Mouse (Mus musculus) monocyte, adult 5-6 weeks (primary cell): ENCODE results near the gene Cped1. TPM values are rescaled to one million over a fixed set of nuclear protein-coding genes. Genes with fewer than 3 reads are reported as not detected.

Experiments used
- ATAC-seq: fragments of 153-309, 156-312 bp; replicated peaks from 2 replicates; pipeline ENCODE4 v1.8.0; 2017; ENCODE audit warnings: mild to moderate bottlenecking; ENCODE audit not compliant: low TSS enrichment, insufficient number of reproducible peaks, severe bottlenecking, poor library complexity, low FRiP score
- total RNA-seq: library from RNA; stranded (forward); fragments of 200-1000, 200-491, 200-594 nt; gene quantifications from 3 replicates; pipeline ENCODE4 v1.2.3, GENCODE M21; 2017

The Cped1 gene
- total RNA-seq, 1 experiment from 2014 or later: 1.6 TPM

DNA sequence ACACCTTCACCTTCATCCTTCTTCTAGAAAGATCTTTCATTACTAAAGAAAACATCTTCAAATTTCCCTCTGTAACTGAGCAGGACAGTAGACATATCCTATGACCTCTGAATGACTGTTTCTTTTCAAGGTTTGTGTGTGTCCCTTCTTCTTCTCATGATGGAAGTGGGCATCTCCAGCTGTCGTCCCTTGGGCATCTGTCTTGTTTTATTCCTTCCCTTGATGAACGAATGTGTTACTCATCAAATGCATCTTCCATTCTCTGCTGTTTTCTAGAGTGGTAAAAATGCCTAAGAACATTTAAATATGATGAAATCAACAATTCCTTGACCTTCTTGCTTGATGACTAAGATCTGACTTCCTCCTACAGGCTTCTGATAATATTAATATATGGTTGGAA lies 7.4 kb downstream of the Cped1 start:
- no peak for ATAC-seq

DNA sequence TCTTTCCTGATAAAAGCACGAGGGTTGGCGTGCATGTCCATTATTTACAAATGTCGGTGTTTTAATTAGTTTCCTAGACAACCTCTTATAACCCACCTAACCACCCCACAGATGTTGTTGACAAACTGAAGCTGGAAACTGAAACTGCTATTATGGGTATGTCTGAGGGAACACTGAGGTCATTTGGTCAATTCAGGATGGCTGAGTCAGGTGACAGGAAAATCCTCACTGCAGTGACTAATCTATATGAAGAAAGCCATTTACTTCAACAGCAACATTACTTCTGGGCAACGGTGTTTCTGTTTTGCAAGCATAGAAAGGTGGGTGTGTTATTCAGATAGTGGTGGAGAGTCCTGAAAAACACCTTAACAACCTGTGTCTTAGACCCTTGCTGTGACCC lies 12.4 kb downstream of the Cped1 start:
- no peak for ATAC-seq

DNA sequence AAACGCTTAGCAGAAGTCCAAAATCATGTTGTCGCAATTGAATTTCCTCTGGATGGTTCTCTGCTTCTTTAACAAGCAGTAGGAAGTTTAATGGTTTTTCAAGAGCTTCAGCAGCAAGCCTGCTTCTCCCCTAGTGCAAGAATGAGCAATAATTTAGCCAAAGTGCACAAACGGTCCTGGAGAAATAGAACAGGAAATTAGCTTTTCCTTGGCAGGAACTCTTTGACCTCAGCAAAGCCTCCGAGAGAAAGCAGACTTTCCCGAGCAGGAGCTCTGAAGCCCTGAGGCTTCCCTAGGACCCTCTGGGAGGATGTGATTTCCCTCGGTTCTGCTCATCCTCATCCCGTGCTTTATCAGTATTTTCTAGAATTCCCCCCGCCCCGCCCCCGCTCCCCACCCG lies 13.3 kb downstream of the Cped1 start:
- ATAC-seq: no peak

DNA sequence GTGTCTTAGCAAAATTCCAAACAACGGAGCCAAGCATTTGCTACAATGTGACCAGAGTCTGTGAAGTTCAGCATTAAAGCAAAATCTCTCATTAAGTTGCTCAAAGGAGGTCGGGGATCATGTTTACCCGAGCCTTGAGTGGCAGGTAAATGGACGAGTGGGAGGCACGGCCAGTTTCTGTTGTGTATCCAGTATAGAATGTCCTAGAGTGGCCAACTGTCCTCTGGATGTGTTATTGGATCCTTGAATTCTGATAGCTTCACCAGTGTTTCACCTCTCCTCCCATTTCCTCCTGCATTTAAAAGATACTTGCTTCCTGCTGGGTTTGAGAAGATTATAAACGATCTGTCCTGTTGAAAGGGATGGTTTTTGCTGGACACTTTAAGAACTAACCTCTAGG lies 14.4 kb downstream of the Cped1 start:
- no peak for ATAC-seq

DNA sequence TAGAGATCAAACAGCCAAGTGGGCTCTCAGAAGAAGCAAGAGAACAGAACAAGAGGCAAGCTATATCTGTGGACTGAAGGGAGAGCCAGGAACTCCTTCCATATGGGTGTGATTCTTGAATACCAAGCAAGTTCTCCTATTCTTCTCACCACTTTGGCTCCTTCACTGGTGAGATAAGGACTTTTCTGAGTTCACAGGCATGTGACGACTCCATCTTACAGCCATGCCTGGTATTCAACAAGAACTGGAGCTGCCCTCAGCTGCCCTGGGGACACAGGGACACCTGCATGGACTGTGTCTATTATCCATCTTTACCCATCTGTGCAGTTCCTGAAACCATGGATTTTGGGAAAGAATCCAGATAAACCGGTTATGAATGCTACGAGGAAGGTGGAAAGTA lies 15.2 kb downstream of the Cped1 start:
- ATAC-seq: no peak

DNA sequence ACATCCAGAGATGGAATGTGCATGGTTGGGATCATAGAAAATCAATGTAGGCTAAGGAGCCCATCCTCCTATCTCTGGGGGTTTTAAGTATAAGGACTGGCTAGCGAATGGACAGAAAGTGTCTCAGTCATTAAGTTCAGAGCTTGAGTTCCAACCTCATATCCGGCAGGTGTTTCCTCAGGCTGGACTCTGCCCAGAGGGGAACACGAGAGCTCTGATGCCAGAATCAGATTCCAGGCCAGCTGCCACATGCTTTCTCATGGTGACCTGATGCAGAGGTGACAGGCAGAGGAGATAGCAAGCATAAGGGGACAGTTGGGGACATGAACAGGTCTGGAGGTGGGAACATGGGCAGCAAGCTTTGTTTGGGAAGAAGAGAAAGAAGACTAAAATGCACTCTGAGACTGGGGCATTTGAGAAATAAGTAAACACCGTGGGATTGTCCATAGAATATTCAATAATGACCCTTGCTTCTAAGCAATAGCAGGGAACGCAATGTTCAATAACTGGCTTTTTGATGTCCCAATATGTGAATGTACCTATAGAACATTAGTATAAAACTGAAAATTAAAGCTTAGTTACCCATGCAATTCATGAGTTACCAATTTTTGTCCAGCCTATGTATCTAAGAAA lies 15.7 kb downstream of the Cped1 start:
- ATAC-seq: no peak

DNA sequence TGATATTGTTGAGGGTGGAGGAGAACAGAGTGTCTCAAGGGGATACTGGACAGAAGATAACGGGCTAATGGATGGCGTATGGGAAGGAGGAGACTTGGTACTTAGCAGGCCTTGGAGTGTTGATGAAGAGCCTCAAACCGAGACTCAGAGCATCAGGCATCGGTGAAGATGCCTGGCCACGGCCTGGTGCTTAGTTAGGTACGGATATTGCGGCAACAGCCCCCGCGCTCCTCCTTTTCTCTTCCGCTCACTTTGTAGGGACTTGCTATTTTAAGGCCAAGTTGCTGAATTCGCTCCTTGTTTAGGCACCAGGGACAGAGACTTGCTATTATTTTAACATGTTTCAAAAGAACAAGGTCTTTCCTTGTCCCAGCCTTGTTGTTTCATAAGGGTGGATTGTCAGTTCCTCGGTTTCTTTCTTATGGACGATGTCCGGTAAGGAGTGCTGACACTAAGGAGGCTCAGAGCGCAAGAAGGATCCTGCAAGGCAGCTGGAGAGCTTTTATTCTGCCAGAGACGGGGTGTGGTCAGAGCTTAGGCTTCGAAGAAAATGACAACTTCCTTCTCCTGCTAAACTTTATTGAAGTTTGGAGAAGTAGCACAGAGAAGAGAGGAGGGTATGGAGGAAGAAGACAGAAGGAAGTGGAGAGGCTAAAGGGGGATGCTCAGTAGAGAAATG lies 16.9 kb downstream of the Cped1 start:
- peak; percentile 56; the same call in 1 of the 2 replicates for ATAC-seq

DNA sequence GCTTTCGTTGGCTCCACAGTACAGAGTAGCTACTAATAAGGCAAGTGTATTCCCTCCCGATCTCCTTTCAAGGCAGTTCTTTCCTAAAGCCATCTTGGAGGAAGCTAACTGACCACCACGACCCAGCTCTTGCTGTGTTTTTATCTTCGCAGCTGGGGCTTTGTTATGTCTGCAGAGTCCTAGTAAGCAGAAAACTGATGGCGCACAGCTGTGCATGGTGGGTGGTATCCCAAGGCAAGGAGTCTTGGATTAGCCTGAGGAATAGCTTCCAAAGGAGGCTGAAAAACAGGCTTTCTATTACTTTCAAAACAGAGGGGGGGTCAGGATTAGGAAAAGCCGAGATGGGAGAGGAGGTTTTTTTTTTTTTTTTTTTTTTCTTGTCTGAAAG lies 17.5 kb downstream of the Cped1 start:
- ATAC-seq: no peak

DNA sequence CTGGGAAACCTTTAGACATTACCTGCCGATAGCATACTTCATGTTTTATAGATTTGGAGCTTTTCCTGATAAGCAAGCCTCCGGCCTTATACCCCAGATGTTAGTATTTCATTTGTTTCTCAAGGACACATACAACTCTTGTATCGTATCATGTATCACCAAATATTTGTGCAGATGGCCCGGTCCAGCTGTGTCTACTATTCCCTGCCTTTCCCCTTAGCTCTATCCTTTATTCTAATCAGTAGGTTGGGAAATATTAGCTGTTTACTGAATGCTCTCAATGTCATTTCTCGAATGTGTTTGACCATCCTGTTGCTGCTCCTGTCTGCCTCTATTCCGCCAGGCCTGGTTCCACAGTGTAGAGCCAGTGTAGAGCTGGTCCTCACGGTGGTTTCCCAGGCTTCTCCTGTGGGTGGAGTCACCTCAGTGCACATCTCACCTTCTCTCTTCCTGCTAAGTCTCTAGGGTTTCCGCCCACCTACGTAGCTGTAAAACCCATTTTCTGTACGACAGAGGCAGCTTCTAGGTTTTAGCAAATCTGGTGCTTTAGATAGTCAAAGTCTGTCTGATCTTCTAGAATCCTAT lies 18.3 kb downstream of the Cped1 start:
- ATAC-seq: no peak

DNA sequence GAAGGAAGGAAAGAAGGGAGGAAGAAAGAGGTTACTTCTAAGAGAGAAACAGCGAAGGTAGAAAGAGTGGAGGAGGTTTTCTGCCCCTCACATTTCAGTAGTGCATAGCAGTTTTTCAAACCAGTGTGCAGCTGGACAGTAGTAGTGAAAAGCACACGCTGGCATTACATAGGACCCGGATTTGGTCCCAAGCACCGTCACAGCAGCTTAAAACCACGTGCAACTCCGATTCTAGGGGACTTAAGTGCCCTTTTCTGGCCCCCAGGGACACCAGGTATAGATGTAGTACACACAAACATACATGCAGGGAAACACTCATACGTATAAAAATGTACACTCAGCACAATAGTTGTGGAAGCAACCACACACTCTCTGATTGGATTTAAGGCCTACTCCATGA lies 22.6 kb downstream of the Cped1 start:
- ATAC-seq: no peak

DNA sequence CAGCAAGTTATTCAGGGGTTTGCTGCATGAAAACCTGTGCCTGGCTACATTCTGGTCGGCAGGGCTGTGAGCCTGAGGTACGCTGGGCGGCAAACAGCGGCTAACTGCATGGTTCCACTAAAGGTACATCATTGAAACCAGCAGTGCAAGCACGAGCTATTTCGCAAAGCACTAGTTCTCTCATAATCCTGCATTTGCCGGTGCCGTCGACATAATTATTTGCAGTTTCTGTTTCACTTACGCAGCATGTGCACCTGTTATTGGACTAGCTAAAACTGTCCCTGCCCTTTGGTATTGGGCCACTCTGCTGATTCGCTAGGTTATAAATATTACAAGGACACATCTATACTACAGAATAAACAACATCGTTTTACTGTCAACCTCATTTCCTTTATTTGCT lies 24.5 kb downstream of the Cped1 start:
- no peak for ATAC-seq

DNA sequence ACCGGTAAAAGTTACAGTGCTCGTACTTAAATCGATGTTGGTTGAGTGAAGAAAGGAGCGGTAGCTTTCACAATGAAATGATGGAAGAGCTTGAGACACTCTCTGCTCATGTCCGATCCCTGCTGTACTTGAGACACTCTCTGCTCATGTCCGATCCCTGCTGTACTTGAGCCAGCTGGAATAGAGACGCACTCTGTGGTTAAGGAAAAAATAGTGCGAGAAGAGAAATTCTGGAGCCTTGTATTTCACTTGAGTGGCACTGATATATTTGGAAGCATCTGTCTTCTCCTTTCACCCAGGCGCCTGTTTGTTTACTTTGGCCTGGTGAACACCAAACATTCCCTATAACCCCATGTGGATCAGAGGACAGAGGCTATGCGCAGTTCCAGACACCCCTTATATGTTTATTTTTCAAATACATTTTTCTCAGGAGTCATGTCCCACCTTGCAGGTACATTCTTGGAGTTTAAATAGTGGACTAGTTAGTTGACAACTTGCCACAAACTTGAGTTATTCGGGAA lies 25.1 kb downstream of the Cped1 start:
- no peak for ATAC-seq

DNA sequence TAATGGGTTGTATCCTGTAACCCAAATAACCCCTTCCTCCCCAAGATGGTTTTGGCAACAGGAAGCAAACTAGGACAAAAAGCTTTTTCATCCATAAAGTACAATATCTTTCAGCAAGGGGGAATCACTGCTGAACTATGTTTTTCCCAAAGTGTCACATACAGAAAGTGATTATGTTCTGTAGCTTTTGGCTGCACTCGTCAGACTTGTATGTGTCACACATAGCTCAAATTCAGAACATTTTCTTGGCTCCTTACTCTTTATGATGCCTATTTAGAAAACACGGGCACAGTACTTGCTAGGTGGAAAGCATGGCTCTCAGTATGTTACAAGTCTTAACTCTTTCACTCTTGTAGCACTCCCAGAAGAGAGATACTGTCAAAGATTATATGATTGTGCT lies 25.8 kb downstream of the Cped1 start:
- ATAC-seq: no peak

DNA sequence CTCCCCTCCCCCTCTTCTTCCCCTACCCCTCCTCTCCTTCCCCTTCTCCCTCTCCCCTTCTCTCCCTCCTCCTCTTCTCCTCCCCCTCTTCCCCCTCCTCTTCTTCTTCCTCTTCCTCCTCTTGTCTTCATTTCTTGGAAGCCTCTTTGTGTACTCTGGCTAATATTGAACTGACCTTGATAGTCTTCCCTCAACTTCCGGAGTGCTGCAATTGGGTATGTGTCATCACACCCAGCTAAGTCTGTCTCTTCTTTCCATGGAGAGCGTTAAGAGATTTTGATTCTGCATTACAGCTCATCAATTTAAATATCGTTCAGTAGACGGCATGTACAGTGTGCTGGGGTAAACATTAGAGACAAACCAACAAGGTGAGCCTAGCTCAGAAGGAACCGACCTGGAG lies 26.4 kb downstream of the Cped1 start:
- ATAC-seq: no peak

DNA sequence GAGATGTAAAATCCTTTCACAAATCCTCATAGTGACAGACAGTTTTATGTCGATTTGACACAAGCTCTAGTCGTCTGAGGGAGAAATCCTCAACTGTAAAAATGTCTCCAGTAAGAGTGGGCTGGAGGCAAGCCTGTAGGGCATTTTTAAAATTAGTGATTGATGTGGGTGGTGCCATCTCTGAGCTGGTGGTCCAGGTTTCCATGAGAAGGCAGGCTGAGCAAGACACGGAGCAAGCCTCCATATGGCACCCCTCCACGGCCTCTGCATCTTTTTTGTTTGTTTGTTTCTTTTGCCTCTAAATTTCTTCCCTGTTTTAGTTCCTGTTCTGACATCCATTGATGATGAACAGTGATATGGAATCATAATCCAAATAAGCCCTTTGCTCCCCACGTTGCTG lies 26.8 kb downstream of the Cped1 start:
- ATAC-seq: no peak

DNA sequence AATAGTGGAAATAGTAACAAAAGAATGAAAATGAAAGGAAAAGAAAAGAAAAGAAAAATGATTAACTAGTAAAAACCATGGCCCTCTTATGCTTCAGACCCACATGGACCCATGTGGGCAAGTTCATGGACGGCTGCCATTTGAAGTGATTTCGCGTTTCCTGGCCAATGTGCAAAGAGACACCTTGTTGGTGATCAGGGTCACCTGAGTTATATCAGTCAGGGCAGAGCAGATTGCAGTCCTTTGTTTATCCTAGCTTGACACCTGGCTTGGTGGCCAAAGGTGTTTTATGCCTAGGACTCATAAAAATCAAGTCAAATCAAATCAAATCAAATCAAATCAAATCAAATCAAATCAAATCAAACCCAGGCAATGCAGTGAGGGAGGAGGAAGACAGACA lies 27.7 kb downstream of the Cped1 start:
- ATAC-seq: no peak

DNA sequence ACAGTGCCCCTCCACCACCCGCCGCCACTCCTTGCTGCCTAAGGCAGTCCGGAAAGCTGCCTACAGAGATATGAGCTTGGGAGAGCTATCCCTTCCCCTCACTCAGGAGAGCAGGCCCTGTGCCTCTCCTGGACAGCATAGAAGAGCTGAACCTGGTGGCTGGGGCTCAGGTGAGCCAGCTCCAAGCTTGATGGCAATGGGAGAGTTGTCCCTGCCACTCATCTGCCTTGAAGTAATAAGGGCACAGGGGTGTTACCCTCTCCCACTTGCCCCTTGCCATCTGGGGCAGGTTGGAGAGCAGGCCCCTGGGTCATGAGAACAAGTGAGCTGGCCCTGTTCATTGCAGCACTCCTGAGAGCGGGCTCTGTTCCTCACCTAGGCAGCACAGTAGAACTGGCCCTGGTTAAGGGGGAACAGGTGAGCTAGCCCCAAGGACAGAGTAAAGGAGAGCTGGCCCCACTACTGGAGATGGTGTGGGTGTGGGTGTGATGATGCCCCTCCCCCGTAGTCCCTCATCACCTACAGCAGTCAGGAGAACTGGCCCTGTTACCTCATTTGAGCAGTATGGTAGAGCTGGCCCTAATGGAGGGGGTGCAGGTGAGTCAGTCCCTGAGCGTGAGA lies 28.7 kb downstream of the Cped1 start:
- ATAC-seq: no peak

DNA sequence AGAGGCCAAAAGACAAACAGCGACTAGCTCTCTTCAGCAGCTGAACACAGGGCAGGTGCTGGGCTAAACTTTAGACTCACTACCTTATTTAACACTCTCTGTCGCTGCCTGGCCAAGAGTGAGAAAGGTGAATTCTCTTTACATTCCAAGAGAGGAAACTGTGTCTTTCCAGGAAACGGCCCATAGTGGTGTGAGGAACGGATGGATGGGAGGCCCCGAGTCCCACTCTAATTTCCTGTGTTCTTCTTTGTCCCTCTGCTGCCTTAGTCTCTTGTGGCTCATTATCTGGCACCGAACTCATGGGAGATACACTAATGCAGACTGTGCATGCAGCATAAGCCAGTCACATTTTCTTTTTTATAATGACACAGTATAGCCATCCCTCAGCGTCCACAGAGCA lies 31.9 kb downstream of the Cped1 start:
- no peak for ATAC-seq

DNA sequence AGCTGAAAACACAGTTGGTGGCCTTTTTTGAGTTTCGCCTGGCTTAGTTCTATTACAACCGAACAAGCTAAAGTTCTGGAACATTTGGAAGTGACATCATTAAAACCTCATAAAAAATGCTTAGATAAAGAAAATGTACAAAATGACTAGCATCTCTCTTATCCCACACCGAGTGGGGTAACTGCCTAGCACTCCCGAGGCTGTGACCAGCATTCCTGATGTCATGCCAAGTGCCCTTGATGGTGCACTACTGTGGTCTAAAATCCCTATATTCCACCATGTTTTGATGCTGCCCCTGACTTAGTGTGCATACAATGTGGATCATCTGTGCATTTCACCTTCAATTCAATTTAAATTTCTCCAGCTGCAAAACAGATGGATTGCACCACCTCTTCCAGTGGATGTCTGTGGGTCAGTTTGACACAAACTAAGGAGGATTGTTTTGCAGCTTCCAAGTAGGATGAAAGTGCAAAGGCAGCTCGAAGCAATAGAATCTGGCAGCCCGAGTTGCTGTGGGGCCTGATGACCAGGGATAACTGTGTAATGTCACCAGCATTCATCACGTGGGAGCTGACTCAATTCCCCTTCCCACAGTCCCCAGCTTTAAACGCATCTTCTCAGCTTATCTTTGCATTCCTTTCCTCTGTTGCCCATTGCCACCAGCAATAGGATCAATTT lies 33.2 kb downstream of the Cped1 start:
- no peak for ATAC-seq
